Mouse (Mus musculus) midbrain, embryonic 12.5 days (tissue): ENCODE results near the gene Tmem9. TPM values are rescaled to one million over a fixed set of nuclear protein-coding genes. Genes with fewer than 3 reads are reported as not detected.

Source experiments
- ATAC-seq: fragments of 200-750 bp; cut with Nextera tagmentation; 2 replicates; pipeline ENCODE4 v1.8.0; 2017; ENCODE audit warnings: low read depth, moderate TSS enrichment, moderate library complexity; ENCODE audit not compliant: low FRiP score
- H3K27ac ChIP-seq: fragments of 300-500 bp; sonication (generic); replicated peaks from 2 replicates; pipeline ENCODE4 v1.5.1; 2016; ENCODE audit warnings: mild to moderate bottlenecking
- H3K27me3 ChIP-seq: fragments of 300-500 bp; sonication (generic); 2 replicates; pipeline ENCODE4 v1.6.1; 2016; ENCODE audit warnings: mild to moderate bottlenecking
- H3K36me3 ChIP-seq: fragments of 300-500 bp; sonication (generic); 2 replicates; pipeline ENCODE4 v1.6.1; 2016
- H3K4me1 ChIP-seq: fragments of 300-500 bp; sonication (generic); 2 replicates; pipeline ENCODE4 v1.6.1; 2016
- H3K4me2 ChIP-seq: fragments of 300-500 bp; sonication (generic); replicated peaks from 2 replicates; pipeline ENCODE4 v1.6.1; 2016; ENCODE audit warnings: mild to moderate bottlenecking, moderate library complexity
- H3K4me3 ChIP-seq: fragments of 300-500 bp; sonication (generic); 2 replicates; pipeline ENCODE4 v1.5.1; 2016; ENCODE audit warnings: mild to moderate bottlenecking
- H3K9ac ChIP-seq: fragments of 300-500 bp; sonication (generic); replicated peaks from 2 replicates; pipeline ENCODE4 v1.6.1; 2016; ENCODE audit warnings: mild to moderate bottlenecking, moderate library complexity
- H3K9me3 ChIP-seq: fragments of 300-500 bp; sonication (generic); 2 replicates; pipeline ENCODE4 v1.6.1; 2016; ENCODE audit warnings: mild to moderate bottlenecking
- WGBS: fragments of 180-500 bp; shearing (Covaris S2); methylation state at CpG from one replicate; pipeline ENCODE4 v1.1.7; 2016; 5-methylcytosine and 5-hydroxymethylcytosine counted together
- polyA plus RNA-seq: library from polyadenylated mRNA; unstranded; fragments of >200 nt; fragmentation: Nextera tagmentation; extraction: Ambion mirVana; gene quantifications from 2 replicates; pipeline ENCODE4 v1.2.1, GENCODE M21; 2016

Gene Tmem9
- 129 and 138 TPM in 2 replicates for polyA plus RNA-seq

GRCm38 (mm10) chr1:136007211-136008158 is at the start of gene Tmem9:
Tmem9 (plus strand) TSS chr1:136008150.
- Histone ChIP-seq H3K27ac (no peak within 1 kb of the TSS), H3K4me2 (peak within 1 kb of the TSS; percentile 78), H3K27me3 (peaks cover 47% of the 10 kb centered on the region), H3K9me3 (no peaks in the 10 kb centered on the region), H3K36me3 (no peaks in the 10 kb centered on the region), H3K4me1 (peaks cover 9% of the 10 kb centered on the region), H3K4me3 (peak within 1 kb of the TSS; percentile 46), H3K9ac (peak within 1 kb of the TSS; percentile 51; the same call in 1 of the 2 replicates)
- under 1% methylated on average over 37 of the region's 37 CpGs for WGBS
- ATAC-seq: peak; percentile 86

GRCm38 (mm10) chr1:135958483-135958882 is 49.5 kb upstream of the Tmem9 start:
- WGBS: 61% methylated on average over 4 of the region's 4 CpGs
- Histone ChIP-seq H3K27me3 (no peaks in the 10 kb centered on the region), H3K9ac (no peak overlapping the region), H3K9me3 (no peaks in the 10 kb centered on the region), H3K36me3 (no peaks in the 10 kb centered on the region), H3K4me1 (no peaks in the 10 kb centered on the region), H3K4me2 (no peak overlapping the region), H3K4me3 (no peak overlapping the region), H3K27ac (no peak overlapping the region)
- peak; percentile 41; the same call in 1 of the 2 replicates for ATAC-seq

GRCm38 (mm10) chr1:135963177-135963576 is 44.8 kb upstream of the Tmem9 start:
- H3K36me3 ChIP-seq: no peaks in the 10 kb centered on the region
- ATAC-seq: no peak
- WGBS: 78% methylated on average over 5 of the region's 5 CpGs

DNA sequence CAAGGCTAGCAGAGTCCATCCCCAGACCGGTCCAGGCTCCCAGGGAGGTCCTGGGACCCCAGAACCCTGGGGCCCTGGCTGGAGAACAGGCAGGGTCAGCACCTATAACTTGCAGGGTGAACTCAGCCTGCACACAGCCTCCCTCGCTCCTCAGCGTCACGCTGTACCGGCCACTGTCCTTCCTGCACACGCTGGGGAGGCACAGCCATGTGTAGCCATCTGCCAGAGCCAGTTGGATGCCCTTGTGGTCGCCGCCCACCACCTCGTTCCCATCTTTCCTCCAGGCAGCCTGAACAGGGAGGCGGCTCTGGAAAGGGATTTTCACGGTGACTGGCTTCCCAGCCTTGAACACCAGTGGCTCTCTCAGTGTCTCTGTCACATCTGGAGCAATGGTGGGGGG is 43.4 kb upstream of the Tmem9 start:
- H3K4me1 ChIP-seq: no peaks in the 10 kb centered on the region
- H3K9ac ChIP-seq: no peak overlapping the region
- no peak for ATAC-seq
- peaks cover 4% of the 10 kb centered on the region; the same call in 1 of the 2 replicates for H3K27me3 ChIP-seq
- no peak overlapping the region for H3K4me3 ChIP-seq
- no peak overlapping the region for H3K27ac ChIP-seq
- 70% methylated on average over 11 of the region's 11 CpGs for WGBS
- H3K9me3 ChIP-seq: no peaks in the 10 kb centered on the region
- no peaks in the 10 kb centered on the region for H3K36me3 ChIP-seq
- H3K4me2 ChIP-seq: no peak overlapping the region

More at GRCm38 (mm10) chr1:135963177-135963576, 44.8 kb upstream of the Tmem9 start:
- H3K9me3 ChIP-seq: no peaks in the 10 kb centered on the region
- H3K27me3 ChIP-seq: peaks cover 4% of the 10 kb centered on the region; the same call in 1 of the 2 replicates
- H3K9ac ChIP-seq: no peak overlapping the region
- no peak overlapping the region for H3K4me3 ChIP-seq
- no peak overlapping the region for H3K4me2 ChIP-seq
- H3K4me1 ChIP-seq: no peaks in the 10 kb centered on the region
- H3K27ac ChIP-seq: no peak overlapping the region

DNA sequence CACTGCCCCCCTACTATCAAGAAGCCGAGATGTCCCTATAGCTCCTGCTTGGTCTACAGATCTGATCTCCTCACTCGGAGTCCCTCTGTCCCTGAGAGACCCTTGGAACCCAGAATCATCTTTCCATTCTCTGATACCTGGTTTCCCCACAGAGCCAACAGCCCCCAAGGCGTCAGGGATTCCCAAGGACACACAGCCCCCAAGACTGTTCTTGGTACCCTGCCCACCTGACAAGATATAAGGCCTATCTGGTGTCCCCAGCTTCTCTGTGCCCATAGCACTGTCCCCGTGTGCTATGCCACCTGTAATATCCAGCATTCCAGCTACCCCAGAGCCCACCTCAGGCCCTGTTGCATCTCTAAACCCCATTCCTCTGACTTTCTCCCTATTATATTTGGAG is 40.2 kb upstream of the Tmem9 start:
- Histone ChIP-seq H3K36me3 (no peaks in the 10 kb centered on the region), H3K27me3 (peaks cover 4% of the 10 kb centered on the region; the same call in 1 of the 2 replicates), H3K9ac (no peak overlapping the region), H3K9me3 (no peaks in the 10 kb centered on the region), H3K4me3 (no peak overlapping the region), H3K4me1 (no peaks in the 10 kb centered on the region), H3K4me2 (no peak overlapping the region), H3K27ac (no peak overlapping the region)
- WGBS: 82% methylated on average over 4 of the region's 4 CpGs
- no peak for ATAC-seq

DNA sequence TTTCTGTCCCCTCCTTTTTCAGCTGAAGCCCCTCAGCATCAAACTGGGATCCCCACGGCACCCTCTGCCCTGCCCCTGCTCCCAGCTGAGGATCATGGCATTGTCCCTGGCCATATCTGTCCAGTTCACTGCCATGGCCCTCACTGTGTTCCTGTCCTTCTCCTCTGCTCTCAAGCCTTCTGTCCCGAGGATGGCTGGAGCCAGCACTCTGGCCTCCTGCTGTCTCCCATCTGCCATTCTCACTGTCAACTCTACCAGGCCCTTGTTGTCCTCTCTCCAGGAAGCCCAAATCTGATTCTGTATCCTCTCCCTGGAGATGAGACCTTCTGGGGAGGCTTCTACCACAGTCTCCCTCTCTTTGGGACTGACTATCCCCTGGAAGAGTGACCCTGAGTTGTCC is 37.5 kb upstream of the Tmem9 start:
- Histone ChIP-seq H3K9me3 (no peaks in the 10 kb centered on the region), H3K36me3 (no peaks in the 10 kb centered on the region), H3K9ac (no peak overlapping the region), H3K4me3 (no peak overlapping the region), H3K4me2 (no peak overlapping the region), H3K4me1 (no peaks in the 10 kb centered on the region), H3K27ac (no peak overlapping the region), H3K27me3 (peaks cover 4% of the 10 kb centered on the region; the same call in 1 of the 2 replicates)
- no peak for ATAC-seq
- 56% methylated on average over 2 of the region's 2 CpGs for WGBS

DNA sequence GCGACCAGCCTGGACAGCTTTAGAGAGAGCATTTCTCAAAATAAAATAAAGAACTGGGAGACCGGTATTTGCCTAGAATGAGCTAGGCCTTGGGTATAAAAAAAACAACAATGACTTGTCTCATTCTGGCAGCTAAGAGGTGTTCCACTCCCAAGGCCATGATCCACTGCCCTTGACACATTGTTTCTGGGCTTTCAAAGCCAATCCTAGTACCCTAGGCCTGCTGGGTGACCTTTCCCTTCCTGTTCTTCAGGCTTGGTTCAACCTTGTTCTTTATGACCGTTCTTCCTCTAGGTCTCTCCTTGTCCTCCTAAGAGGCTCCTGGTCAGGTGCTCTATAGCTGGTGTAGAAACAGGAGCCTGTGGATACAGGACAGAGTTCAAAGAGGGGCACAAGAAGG is 35.4 kb upstream of the Tmem9 start:
- Histone ChIP-seq H3K9me3 (no peaks in the 10 kb centered on the region), H3K4me1 (no peaks in the 10 kb centered on the region), H3K4me3 (no peak overlapping the region), H3K9ac (no peak overlapping the region), H3K36me3 (no peaks in the 10 kb centered on the region), H3K27me3 (no peaks in the 10 kb centered on the region), H3K27ac (no peak overlapping the region), H3K4me2 (no peak overlapping the region)
- WGBS: 90% methylated on average over 3 of the region's 3 CpGs
- ATAC-seq: no peak

GRCm38 (mm10) chr1:135984105-135984504 is 23.8 kb upstream of the Tmem9 start:
- Histone ChIP-seq H3K36me3 (no peaks in the 10 kb centered on the region), H3K4me2 (no peak overlapping the region), H3K9ac (no peak overlapping the region), H3K4me1 (no peaks in the 10 kb centered on the region), H3K27ac (no peak overlapping the region), H3K9me3 (no peaks in the 10 kb centered on the region), H3K27me3 (no peaks in the 10 kb centered on the region), H3K4me3 (no peak overlapping the region)
- no peak for ATAC-seq
- 54% methylated on average over 5 of the region's 5 CpGs for WGBS

DNA sequence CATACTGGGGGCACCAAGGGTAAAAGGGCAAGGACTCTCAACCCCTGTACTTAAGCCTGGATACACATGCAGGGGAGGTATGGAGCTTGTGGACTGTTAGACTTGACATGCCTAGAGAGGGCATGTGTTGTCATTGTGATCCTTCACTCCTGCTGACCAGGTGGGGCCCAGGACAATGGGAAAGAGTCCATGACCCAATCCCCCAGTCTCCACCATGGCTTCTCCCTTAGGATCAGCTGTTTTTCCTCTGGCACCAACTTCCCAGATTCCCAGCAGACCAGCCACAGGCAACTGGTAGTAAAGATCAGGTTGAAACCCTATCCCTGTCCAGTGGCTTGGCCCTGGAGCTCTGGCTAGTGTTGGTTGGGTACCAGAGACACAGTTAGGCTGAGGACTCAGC is 18.1 kb upstream of the Tmem9 start:
- Histone ChIP-seq H3K4me3 (no peak overlapping the region), H3K27me3 (no peaks in the 10 kb centered on the region), H3K9ac (no peak overlapping the region), H3K4me2 (no peak overlapping the region), H3K36me3 (no peaks in the 10 kb centered on the region), H3K27ac (no peak overlapping the region), H3K9me3 (no peaks in the 10 kb centered on the region), H3K4me1 (no peaks in the 10 kb centered on the region)
- no peak for ATAC-seq

DNA sequence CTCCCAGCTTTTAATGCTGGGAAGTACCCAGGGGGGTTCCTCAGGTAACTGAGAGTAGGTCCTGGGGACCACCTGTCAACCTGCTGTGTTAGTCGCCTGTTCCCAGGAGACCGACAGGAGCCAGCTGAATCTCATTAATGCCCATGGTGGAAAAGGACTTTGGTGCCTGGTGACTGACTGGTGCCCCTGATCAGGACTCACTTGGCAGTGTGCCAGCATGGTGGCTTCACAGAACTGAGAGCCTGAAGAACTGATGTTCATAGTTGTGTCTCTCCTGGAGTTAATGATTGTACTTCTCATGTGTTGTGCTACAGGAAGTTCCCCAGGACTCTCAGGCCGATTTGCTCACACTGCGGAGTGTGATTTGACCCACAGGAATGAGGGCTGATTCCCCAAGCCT is 14.5 kb upstream of the Tmem9 start:
- H3K36me3 ChIP-seq: no peaks in the 10 kb centered on the region
- 82% methylated on average over 4 of the region's 4 CpGs for WGBS
- no peak overlapping the region for H3K27ac ChIP-seq
- no peaks in the 10 kb centered on the region for H3K27me3 ChIP-seq
- H3K4me2 ChIP-seq: no peak overlapping the region
- no peak overlapping the region for H3K9ac ChIP-seq
- H3K4me1 ChIP-seq: no peaks in the 10 kb centered on the region
- no peak overlapping the region for H3K4me3 ChIP-seq
- no peaks in the 10 kb centered on the region for H3K9me3 ChIP-seq
- ATAC-seq: no peak

GRCm38 (mm10) chr1:135997537-135997936 is 10.4 kb upstream of the Tmem9 start:
- ATAC-seq: no peak
- Histone ChIP-seq H3K4me3 (no peak overlapping the region), H3K4me2 (no peak overlapping the region), H3K9me3 (no peaks in the 10 kb centered on the region), H3K27ac (no peak overlapping the region), H3K36me3 (no peaks in the 10 kb centered on the region), H3K9ac (no peak overlapping the region), H3K4me1 (no peaks in the 10 kb centered on the region), H3K27me3 (no peaks in the 10 kb centered on the region)
- 80% methylated on average over 7 of the region's 7 CpGs for WGBS

GRCm38 (mm10) chr1:135999720-136000287 is 8.1 kb upstream of the Tmem9 start:
- Histone ChIP-seq H3K4me2 (no peak overlapping the region), H3K27ac (no peak overlapping the region), H3K4me1 (no peaks in the 10 kb centered on the region), H3K27me3 (peaks cover 3% of the 10 kb centered on the region; the same call in 1 of the 2 replicates), H3K9ac (no peak overlapping the region), H3K36me3 (no peaks in the 10 kb centered on the region), H3K9me3 (no peaks in the 10 kb centered on the region), H3K4me3 (no peak overlapping the region)
- 64% methylated on average over 8 of the region's 8 CpGs for WGBS
- ATAC-seq: no peak
